In the genomic region with DNA sequence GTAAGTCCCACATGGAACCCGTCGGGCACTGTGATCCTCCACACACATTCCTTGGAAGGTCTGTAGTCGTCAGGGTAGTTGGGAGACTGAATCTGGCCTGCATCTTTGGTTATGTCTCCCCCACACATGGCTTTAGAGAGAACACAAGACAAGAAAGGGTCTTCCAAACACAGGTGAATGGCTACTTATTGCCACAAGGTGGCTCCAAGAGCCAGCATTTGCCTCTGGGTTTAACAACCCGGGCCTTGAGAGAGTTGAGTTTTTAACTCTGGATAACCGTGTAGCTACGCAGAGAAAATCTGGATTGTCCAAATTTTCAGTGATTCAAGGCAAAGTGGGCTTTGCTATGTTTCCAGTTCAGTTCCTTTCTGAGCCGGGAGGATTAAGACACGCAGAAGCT, we compare ENCODE assay signal across 9 mouse cellular contexts. TPM values are rescaled to one million over a fixed set of nuclear protein-coding genes. Genes with fewer than 3 reads are reported as not detected.
DNase-seq lines count a peak whose midpoint lies in the region; ATAC-seq and TF ChIP-seq lines count a peak whose summit lies in the region.
"Had no signal": no experiment of that assay in that cellular context is flagged by ENCODE, and none has a peak within 500 bp of the region (broad histone marks: within the 10 kb centered on the region; RNA-seq: fewer than 3 reads in every experiment).

No protein-coding gene starts in this region.

- H3K4me2 ChIP-seq in midbrain, embryonic 15.5 days = no peak overlapping the region
- no peak overlapping the region for H3K4me2 ChIP-seq in midbrain, postnatal 0 days (ENCODE audit: low read depth, low read length, poor library complexity, severe bottlenecking)

- H3K9ac ChIP-seq in midbrain, embryonic 15.5 days = no peak overlapping the region
- H3K9ac ChIP-seq in midbrain, postnatal 0 days (replicated peaks; ENCODE audit: low read length, poor library complexity, severe bottlenecking) = no peak overlapping the region

- ATAC-seq in frontal cortex, adult (ENCODE audit: low TSS enrichment) = peak; percentile 84
- ATAC-seq in midbrain, embryonic 15.5 days (replicated peaks) = no peak; the same call in 1 of the 2 replicates
- no peak for ATAC-seq in midbrain, postnatal 0 days (ENCODE audit: low FRiP score)
- ATAC-seq in monocyte, adult 5-6 weeks (replicated peaks; ENCODE audit: insufficient number of reproducible peaks, low FRiP score, low TSS enrichment, poor library complexity, severe bottlenecking) = no peak

- no peak overlapping the region for H3K27ac ChIP-seq in midbrain, embryonic 10.5 days (replicated peaks)
- no peak overlapping the region for H3K27ac ChIP-seq in midbrain, embryonic 15.5 days
- H3K27ac ChIP-seq in midbrain, postnatal 0 days (ENCODE audit: low read depth, low read length) = no peak overlapping the region

- no peaks in the 10 kb centered on the region for H3K9me3 ChIP-seq in midbrain, embryonic 10.5 days (replicated peaks)
- H3K9me3 ChIP-seq in midbrain, embryonic 15.5 days = no peaks in the 10 kb centered on the region
- H3K9me3 ChIP-seq in midbrain, postnatal 0 days (ENCODE audit: low read length) = no peaks in the 10 kb centered on the region

- peaks cover 53% of the 10 kb centered on the region for H3K27me3 ChIP-seq in midbrain, embryonic 10.5 days (ENCODE audit: low read depth, poor library complexity, severe bottlenecking)
- peaks cover 27% of the 10 kb centered on the region for H3K27me3 ChIP-seq in midbrain, embryonic 15.5 days (replicated peaks)
- H3K27me3 ChIP-seq in midbrain, postnatal 0 days (ENCODE audit: insufficient read depth, low read length) = peaks cover 11% of the 10 kb centered on the region

- no peak overlapping the region for H3K4me3 ChIP-seq in midbrain, embryonic 10.5 days
- no peak overlapping the region for H3K4me3 ChIP-seq in midbrain, embryonic 15.5 days
- no peak overlapping the region for H3K4me3 ChIP-seq in midbrain, postnatal 0 days (ENCODE audit: low read depth, low read length)

- WGBS in midbrain, embryonic 10.5 days = 49% methylated on average over 8 of the region's 8 CpGs
- 24% methylated on average over 8 of the region's 8 CpGs for whole genome bisulfite sequencing in midbrain, embryonic 15.5 days
- 20% methylated on average over 8 of the region's 8 CpGs for WGBS in midbrain, postnatal 0 days

- peaks cover 16% of the 10 kb centered on the region for H3K4me1 ChIP-seq in midbrain, embryonic 10.5 days
- peaks cover 15% of the 10 kb centered on the region for H3K4me1 ChIP-seq in midbrain, embryonic 15.5 days
- H3K4me1 ChIP-seq in midbrain, postnatal 0 days (ENCODE audit: insufficient read depth, low read length) = peaks cover 4% of the 10 kb centered on the region; the same call in 1 of the 2 replicates

- no peaks in the 10 kb centered on the region for H3K36me3 ChIP-seq in midbrain, embryonic 10.5 days
- H3K36me3 ChIP-seq in midbrain, embryonic 15.5 days (replicated peaks) = no peaks in the 10 kb centered on the region
- H3K36me3 ChIP-seq in midbrain, postnatal 0 days (ENCODE audit: insufficient read depth, low read length) = no peaks in the 10 kb centered on the region

- TF ChIP-seq CTCF in midbrain, postnatal 0 days (IDR thresholded peaks at IDR 0.05) = peak; percentile 93

- DNase-seq in frontal cortex, postnatal 10 days (ENCODE audit: low spot score in 2 of 2) = no peak
- peak; percentile 47 for DNase-seq in midbrain, embryonic 10.5 days (ENCODE audit: low spot score)
- DNase-seq in embryo, embryonic 11.5 days (ENCODE audit: low read depth, low spot score) = peak; percentile 32
- DNase-seq in midbrain, postnatal 0 days (ENCODE audit: low spot score) = peak; percentile 86
- DNase-seq in gastrocnemius, adult 8-10 months (ENCODE audit: low spot score in 2 of 2) = no peak

RNA-seq across cellular contexts. Expression of gene Opalin, which starts 28.0 kb away (rescaled TPM):
- polyA plus RNA-seq in midbrain, embryonic 10.5 days (2016; fragmentation: Nextera tagmentation; extraction: Ambion mirVana) = not detected in 2 replicates
- polyA plus RNA-seq in midbrain, embryonic 15.5 days (2015; fragmentation: Nextera tagmentation; extraction: Ambion mirVana) = not detected in 2 replicates
- not detected in 2 replicates for total RNA-seq in midbrain, postnatal 0 days (2014; rRNA removed)
- polyA plus RNA-seq in midbrain, postnatal 0 days (2015; fragmentation: Nextera tagmentation; extraction: Ambion mirVana) = not detected in 2 replicates
- not detected in 3 replicates for total RNA-seq in monocyte, adult 5-6 weeks (2017)
- total RNA-seq in gastrocnemius, adult 8-10 months (2022) = not detected
- polyA plus RNA-seq: heart, embryonic 16.5 days had no signal

Comparison
In these comparisons a context has a peak if more than half of its experiments do, and no peak if none do; other contexts are left out.
1. DNase-seq: peak in midbrain, embryonic 10.5 days (single experiment), embryo, embryonic 11.5 days (single experiment) and midbrain, postnatal 0 days (single experiment); none in frontal cortex, postnatal 10 days (0 of 2) and gastrocnemius, adult 8-10 months (0 of 2).